Mouse (Mus musculus): Measurements from ENCODE around the gene Olfr1000. TPM values are rescaled to one million over a fixed set of nuclear protein-coding genes. Genes with fewer than 3 reads are reported as not detected.

Olfr1000 gene
- polyA plus RNA-seq, 2 experiments, result not detected

DNA sequence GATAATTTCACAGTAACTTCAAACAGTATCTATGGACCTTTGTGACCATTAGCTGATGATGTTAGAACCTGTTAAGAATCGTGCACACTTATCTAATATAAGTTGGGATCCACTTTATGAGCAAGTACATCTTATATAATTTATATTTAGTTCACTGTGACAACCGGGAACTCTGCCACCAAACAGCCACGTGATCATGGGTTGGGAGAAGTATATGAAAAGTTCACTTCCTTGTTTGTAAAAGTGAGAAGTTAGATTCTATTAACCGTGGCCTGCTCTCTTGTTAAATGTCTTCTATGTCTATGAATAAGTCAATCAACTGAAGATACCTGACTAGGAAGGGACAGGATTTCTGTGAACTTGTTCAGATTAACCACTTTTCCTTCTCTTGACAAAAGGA is 51.5 kb downstream of the Olfr1000 start:
- Histone ChIP-seq H3K4me3 (ENCODE audit: insufficient read depth in 1 of 2, low read depth in 2 of 2, low read length in 2 of 2) (no peak overlapping the region), H3K9ac (replicated peaks) (no peak overlapping the region), H3K36me3 (replicated peaks; ENCODE audit: control insufficient read depth, insufficient read depth, low read depth) (no peaks in the 10 kb centered on the region), H3K27ac (no peak overlapping the region), H3K4me1 (replicated peaks; ENCODE audit: control insufficient read depth in 2 of 2, insufficient read depth in 2 of 2, low read length in 1 of 2) (no peaks in the 10 kb centered on the region), H3K9me3 (ENCODE audit: control insufficient read depth, low read length) (no peaks in the 10 kb centered on the region), H3K4me2 (ENCODE audit: low read depth) (no peak overlapping the region), H3K27me3 (ENCODE audit: control insufficient read depth, insufficient read depth, low read length) (no peaks in the 10 kb centered on the region)
- TF ChIP-seq CTCF (IDR thresholded peaks at IDR 0.05; ENCODE audit: low read depth), result no peak
- TF ChIP-seq EP300 (IDR thresholded peaks at IDR 0.05; ENCODE audit: low read depth), result no peak
- whole genome bisulfite sequencing (ENCODE audit: insufficient replicate concordance), result 36% methylated on average over 4 of the region's 4 CpGs
- DNase-seq (ENCODE audit: low read depth in 3 of 3, low spot score in 3 of 3) (no peak), ATAC-seq (ENCODE audit: insufficient read depth) (no peak)

Other genes with a start within 250 kb of the Olfr1000 start
- not detected in 2 replicates for gene Olfr988, start 248.7 kb downstream of the Olfr1000 start, polyA plus RNA-seq (2012; rRNA removed)
- gene Olfr988, start 248.7 kb downstream of the Olfr1000 start, polyA plus RNA-seq (2014; fragmentation: Nextera tagmentation; extraction: Ambion mirVana), result not detected in 2 replicates
- gene Olfr992, start 202.4 kb downstream of the Olfr1000 start, polyA plus RNA-seq (2012; rRNA removed), result not detected in 2 replicates
- not detected in 2 replicates for gene Olfr992, start 202.4 kb downstream of the Olfr1000 start, polyA plus RNA-seq (2014; fragmentation: Nextera tagmentation; extraction: Ambion mirVana)
- not detected in 2 replicates for gene Olfr993, start 197.0 kb downstream of the Olfr1000 start, polyA plus RNA-seq (2012; rRNA removed)
- not detected in 2 replicates for gene Olfr993, start 197.0 kb downstream of the Olfr1000 start, polyA plus RNA-seq (2014; fragmentation: Nextera tagmentation; extraction: Ambion mirVana)
- gene Olfr994, start 175.5 kb downstream of the Olfr1000 start, polyA plus RNA-seq (2012; rRNA removed), result not detected in 2 replicates
- not detected in 2 replicates for gene Olfr994, start 175.5 kb downstream of the Olfr1000 start, polyA plus RNA-seq (2014; fragmentation: Nextera tagmentation; extraction: Ambion mirVana)
- gene Olfr995, start 168.3 kb downstream of the Olfr1000 start, polyA plus RNA-seq (2012; rRNA removed), result not detected in 2 replicates
- gene Olfr995, start 168.3 kb downstream of the Olfr1000 start, polyA plus RNA-seq (2014; fragmentation: Nextera tagmentation; extraction: Ambion mirVana), result not detected in 2 replicates
- gene 4833423E24Rik, start 92.9 kb downstream of the Olfr1000 start, polyA plus RNA-seq (2012; rRNA removed), result not detected in 2 replicates
- gene 4833423E24Rik, start 92.9 kb downstream of the Olfr1000 start, polyA plus RNA-seq (2014; fragmentation: Nextera tagmentation; extraction: Ambion mirVana), result not detected in 2 replicates
- not detected in 2 replicates for gene Olfr996, start 32.7 kb downstream of the Olfr1000 start, polyA plus RNA-seq (2012; rRNA removed)
- not detected in 2 replicates for gene Olfr996, start 32.7 kb downstream of the Olfr1000 start, polyA plus RNA-seq (2014; fragmentation: Nextera tagmentation; extraction: Ambion mirVana)
- gene Olfr998, start 23.0 kb downstream of the Olfr1000 start, polyA plus RNA-seq (2012; rRNA removed), result not detected in 2 replicates
- gene Olfr998, start 23.0 kb downstream of the Olfr1000 start, polyA plus RNA-seq (2014; fragmentation: Nextera tagmentation; extraction: Ambion mirVana), result not detected in 2 replicates
- gene Olfr1002, start 38.8 kb upstream of the Olfr1000 start, polyA plus RNA-seq (2012; rRNA removed), result not detected in 2 replicates
- gene Olfr1002, start 38.8 kb upstream of the Olfr1000 start, polyA plus RNA-seq (2014; fragmentation: Nextera tagmentation; extraction: Ambion mirVana), result not detected in 2 replicates
- gene Olfr154, start 52.6 kb upstream of the Olfr1000 start, polyA plus RNA-seq (2012; rRNA removed), result not detected in 2 replicates
- gene Olfr154, start 52.6 kb upstream of the Olfr1000 start, polyA plus RNA-seq (2014; fragmentation: Nextera tagmentation; extraction: Ambion mirVana), result not detected in 2 replicates
- not detected in 2 replicates for gene Olfr1006, start 66.9 kb upstream of the Olfr1000 start, polyA plus RNA-seq (2012; rRNA removed)
- gene Olfr1006, start 66.9 kb upstream of the Olfr1000 start, polyA plus RNA-seq (2014; fragmentation: Nextera tagmentation; extraction: Ambion mirVana), result not detected in 2 replicates
- gene Olfr1008, start 77.5 kb upstream of the Olfr1000 start, polyA plus RNA-seq (2012; rRNA removed), result not detected in 2 replicates
- gene Olfr1008, start 77.5 kb upstream of the Olfr1000 start, polyA plus RNA-seq (2014; fragmentation: Nextera tagmentation; extraction: Ambion mirVana), result not detected in 2 replicates
- gene Olfr1009, start 103.5 kb upstream of the Olfr1000 start, polyA plus RNA-seq (2012; rRNA removed), result not detected in 2 replicates
- not detected in 2 replicates for gene Olfr1009, start 103.5 kb upstream of the Olfr1000 start, polyA plus RNA-seq (2014; fragmentation: Nextera tagmentation; extraction: Ambion mirVana)
- gene Olfr1012, start 150.9 kb upstream of the Olfr1000 start, polyA plus RNA-seq (2012; rRNA removed), result not detected in 2 replicates
- not detected in 2 replicates for gene Olfr1012, start 150.9 kb upstream of the Olfr1000 start, polyA plus RNA-seq (2014; fragmentation: Nextera tagmentation; extraction: Ambion mirVana)
- not detected in 2 replicates for gene Olfr1013, start 155.2 kb upstream of the Olfr1000 start, polyA plus RNA-seq (2012; rRNA removed)
- not detected in 2 replicates for gene Olfr1013, start 155.2 kb upstream of the Olfr1000 start, polyA plus RNA-seq (2014; fragmentation: Nextera tagmentation; extraction: Ambion mirVana)
- gene Olfr1014, start 160.8 kb upstream of the Olfr1000 start, polyA plus RNA-seq (2012; rRNA removed), result not detected in 2 replicates
- not detected in 2 replicates for gene Olfr1014, start 160.8 kb upstream of the Olfr1000 start, polyA plus RNA-seq (2014; fragmentation: Nextera tagmentation; extraction: Ambion mirVana)
- not detected in 2 replicates for gene Olfr1015, start 170.1 kb upstream of the Olfr1000 start, polyA plus RNA-seq (2012; rRNA removed)
- not detected in 2 replicates for gene Olfr1015, start 170.1 kb upstream of the Olfr1000 start, polyA plus RNA-seq (2014; fragmentation: Nextera tagmentation; extraction: Ambion mirVana)
- gene Olfr1016, start 190.6 kb upstream of the Olfr1000 start, polyA plus RNA-seq (2012; rRNA removed), result not detected in 2 replicates
- gene Olfr1016, start 190.6 kb upstream of the Olfr1000 start, polyA plus RNA-seq (2014; fragmentation: Nextera tagmentation; extraction: Ambion mirVana), result not detected in 2 replicates
- not detected in 2 replicates for gene Olfr1018, start 206.6 kb upstream of the Olfr1000 start, polyA plus RNA-seq (2012; rRNA removed)
- not detected in 2 replicates for gene Olfr1018, start 206.6 kb upstream of the Olfr1000 start, polyA plus RNA-seq (2014; fragmentation: Nextera tagmentation; extraction: Ambion mirVana)
- gene Olfr1019, start 233.6 kb upstream of the Olfr1000 start, polyA plus RNA-seq (2012; rRNA removed), result not detected in 2 replicates
- gene Olfr1019, start 233.6 kb upstream of the Olfr1000 start, polyA plus RNA-seq (2014; fragmentation: Nextera tagmentation; extraction: Ambion mirVana), result not detected in 2 replicates
- not detected in 2 replicates for gene Olfr1020, start 235.1 kb upstream of the Olfr1000 start, polyA plus RNA-seq (2012; rRNA removed)
- not detected in 2 replicates for gene Olfr1020, start 235.1 kb upstream of the Olfr1000 start, polyA plus RNA-seq (2014; fragmentation: Nextera tagmentation; extraction: Ambion mirVana)